Mouse (Mus musculus) limb, embryonic 15.5 days (tissue): ENCODE results near the gene Apol7e. TPM values are rescaled to one million over a fixed set of nuclear protein-coding genes. Genes with fewer than 3 reads are reported as not detected.
"Not testable (repeated sequence)": the region's sequence is repeated elsewhere in the genome, so short reads cannot be mapped to it uniquely, and the experiment has no call there.

Experiments used
- ATAC-seq: fragments of 200-750 bp; cut with Nextera tagmentation; 2 replicates; pipeline ENCODE4 v1.8.0; 2017; ENCODE audit warnings: low read depth, moderate TSS enrichment; ENCODE audit not compliant: insufficient number of reproducible peaks, low FRiP score, low TSS enrichment
- H3K27ac ChIP-seq: fragments of 300-500 bp; sonication (generic); 2 replicates; pipeline ENCODE4 v1.5.1; 2015; ENCODE audit warnings: moderate library complexity, mild to moderate bottlenecking, inconsistent platforms
- H3K27me3 ChIP-seq: fragments of 300-500 bp; sonication (generic); 2 replicates; pipeline ENCODE4 v1.6.1; 2015; ENCODE audit warnings: inconsistent platforms
- H3K36me3 ChIP-seq: fragments of 300-500 bp; sonication (generic); 2 replicates; pipeline ENCODE4 v1.6.1; 2015; ENCODE audit warnings: inconsistent platforms
- H3K4me1 ChIP-seq: fragments of 300-500 bp; sonication (generic); 2 replicates; pipeline ENCODE4 v1.6.1; 2015; ENCODE audit warnings: inconsistent platforms
- H3K4me2 ChIP-seq: fragments of 300-500 bp; sonication (generic); 2 replicates; pipeline ENCODE4 v1.6.1; 2015; ENCODE audit warnings: mild to moderate bottlenecking, inconsistent platforms
- H3K4me3 ChIP-seq: fragments of 300-500 bp; sonication (generic); 2 replicates; pipeline ENCODE4 v1.5.1; 2015; ENCODE audit warnings: mild to moderate bottlenecking, inconsistent platforms
- H3K9ac ChIP-seq: fragments of 300-500 bp; sonication (generic); 2 replicates; pipeline ENCODE4 v1.6.1; 2015; ENCODE audit warnings: inconsistent platforms
- H3K9me3 ChIP-seq: fragments of 300-500 bp; sonication (generic); 2 replicates; pipeline ENCODE4 v1.6.1; 2016; ENCODE audit warnings: inconsistent platforms
- WGBS: fragments of 180-500 bp; shearing (Covaris S2); methylation state at CpG from one replicate; pipeline ENCODE4 v1.1.7; 2015; 5-methylcytosine and 5-hydroxymethylcytosine counted together
- polyA plus RNA-seq: library from polyadenylated mRNA; unstranded; fragments of >200 nt; fragmentation: Nextera tagmentation; extraction: Ambion mirVana; gene quantifications from 2 replicates; pipeline ENCODE4 v1.2.1, GENCODE M21; 2015

The Apol7e gene
- polyA plus RNA-seq, 1 experiment from 2014 or later = 0.13 TPM

DNA sequence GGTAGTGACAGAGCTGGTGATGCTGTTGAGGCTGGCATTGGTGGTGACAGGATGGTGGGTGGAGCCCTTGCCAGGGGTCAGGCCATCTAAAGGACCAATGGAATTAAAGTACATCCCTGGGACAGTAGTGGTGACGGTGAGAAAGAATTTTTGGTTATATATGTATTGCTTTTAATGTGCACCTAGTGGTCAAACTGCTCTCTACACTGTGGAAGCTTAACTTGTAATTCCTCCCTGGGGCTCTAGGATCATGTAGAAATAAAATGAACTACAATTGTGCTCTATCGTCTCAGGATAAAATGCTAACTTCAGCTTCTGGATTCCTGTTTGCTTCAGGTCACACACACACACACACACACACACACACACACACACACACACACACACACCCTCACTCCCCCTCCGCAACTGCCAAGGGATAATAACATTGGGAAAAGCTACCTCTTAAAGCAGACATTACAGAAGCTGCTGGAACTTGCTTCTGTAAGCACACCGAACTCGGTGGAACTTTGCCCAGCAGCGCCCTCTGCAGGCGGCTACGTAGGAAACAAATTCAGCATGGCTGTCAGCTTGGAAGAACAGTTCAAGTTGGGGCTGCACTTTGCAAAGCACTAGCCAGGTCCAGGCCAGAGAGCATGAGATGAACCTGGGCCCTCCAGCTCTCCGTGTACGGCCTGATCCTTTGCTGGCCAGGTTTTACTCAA, 25.7 kb downstream of the Apol7e start:
- H3K4me2 ChIP-seq, H3K36me3 ChIP-seq, H3K27me3 ChIP-seq, H3K4me1 ChIP-seq, H3K4me3 ChIP-seq, H3K9me3 ChIP-seq, H3K9ac ChIP-seq, H3K27ac ChIP-seq, ATAC-seq: not testable (repeated sequence)
- 14% methylated on average over 4 of the region's 10 CpGs for WGBS

DNA sequence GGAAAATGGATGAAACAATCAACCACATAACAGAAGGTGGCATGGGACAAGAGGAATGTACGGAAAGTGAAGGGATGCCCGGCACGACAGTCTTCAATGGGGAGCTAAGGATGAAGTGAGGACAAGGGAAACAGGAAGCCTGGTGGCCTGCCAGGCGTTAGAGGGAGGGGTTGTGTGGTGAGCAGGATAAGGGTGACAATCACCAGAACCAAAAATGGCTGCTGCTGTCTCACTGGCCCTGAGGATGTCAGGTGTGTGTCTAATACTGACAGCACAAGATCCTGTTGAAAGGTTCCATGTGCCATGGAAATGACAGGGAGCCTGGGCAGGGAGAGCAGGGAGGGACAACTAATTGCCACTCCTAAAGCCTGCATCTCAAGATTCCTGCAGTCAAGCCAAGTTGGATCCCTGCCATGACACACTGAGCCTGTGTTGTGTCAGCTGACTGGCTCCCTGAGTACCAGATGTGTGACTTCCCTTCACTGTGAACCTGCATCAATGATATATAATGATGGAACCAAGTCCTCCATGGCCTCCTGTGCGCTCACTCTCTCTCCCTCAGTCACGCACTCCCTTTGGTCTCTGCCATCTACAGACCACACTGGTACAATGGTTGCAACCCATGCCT, 26.9 kb downstream of the Apol7e start:
- H3K4me2 ChIP-seq, ATAC-seq, H3K27me3 ChIP-seq, H3K4me3 ChIP-seq, H3K36me3 ChIP-seq, H3K9me3 ChIP-seq, H3K4me1 ChIP-seq, H3K27ac ChIP-seq, H3K9ac ChIP-seq: not testable (repeated sequence)
- 62% methylated on average over 5 of the region's 6 CpGs for WGBS

DNA sequence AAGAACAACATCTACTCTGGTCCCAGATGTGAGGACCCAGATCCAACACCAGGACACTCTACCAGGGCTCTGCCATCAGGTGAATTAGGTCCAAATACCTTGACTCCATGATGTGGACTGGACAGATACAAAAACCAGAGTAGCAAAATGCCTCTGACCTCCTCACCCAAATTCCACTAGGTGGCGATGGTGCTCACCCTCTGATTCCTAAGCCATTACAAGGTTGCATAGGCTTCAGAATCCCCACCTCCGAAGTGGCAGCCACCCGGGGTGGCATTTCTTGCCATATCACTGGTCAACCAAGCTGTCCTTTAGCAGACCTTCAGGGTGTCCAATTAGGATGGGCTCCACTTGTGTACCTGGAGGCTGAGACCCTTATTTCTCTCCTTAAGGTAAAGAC, 28.5 kb downstream of the Apol7e start:
- not testable (repeated sequence) for H3K9me3 ChIP-seq, H3K4me3 ChIP-seq, H3K4me2 ChIP-seq, H3K27ac ChIP-seq, ATAC-seq, H3K4me1 ChIP-seq, H3K9ac ChIP-seq, H3K27me3 ChIP-seq, H3K36me3 ChIP-seq
- WGBS = 9% methylated on average over 3 of the region's 3 CpGs

DNA sequence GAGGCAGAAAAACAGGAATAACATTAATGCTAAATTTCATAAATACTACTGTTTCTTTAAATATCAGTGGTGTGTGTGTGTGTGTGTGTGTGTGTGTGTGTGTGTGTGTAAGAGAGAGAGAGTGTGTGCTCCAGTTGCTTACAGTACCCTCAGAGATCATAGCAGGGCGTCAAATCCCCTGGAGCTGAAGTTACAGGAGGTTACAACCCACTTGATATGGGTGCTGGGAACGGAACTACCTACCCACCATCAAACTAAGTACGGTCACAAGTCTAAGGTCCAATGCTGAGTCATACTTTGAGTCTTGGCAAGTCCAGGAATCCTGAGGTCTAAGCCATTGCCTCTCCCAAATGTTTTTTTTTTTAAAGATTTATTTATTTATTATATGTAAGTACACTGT, 29.1 kb downstream of the Apol7e start:
- H3K9ac ChIP-seq, ATAC-seq: not testable (repeated sequence)
- 81% methylated on average over 3 of the region's 3 CpGs for WGBS

DNA sequence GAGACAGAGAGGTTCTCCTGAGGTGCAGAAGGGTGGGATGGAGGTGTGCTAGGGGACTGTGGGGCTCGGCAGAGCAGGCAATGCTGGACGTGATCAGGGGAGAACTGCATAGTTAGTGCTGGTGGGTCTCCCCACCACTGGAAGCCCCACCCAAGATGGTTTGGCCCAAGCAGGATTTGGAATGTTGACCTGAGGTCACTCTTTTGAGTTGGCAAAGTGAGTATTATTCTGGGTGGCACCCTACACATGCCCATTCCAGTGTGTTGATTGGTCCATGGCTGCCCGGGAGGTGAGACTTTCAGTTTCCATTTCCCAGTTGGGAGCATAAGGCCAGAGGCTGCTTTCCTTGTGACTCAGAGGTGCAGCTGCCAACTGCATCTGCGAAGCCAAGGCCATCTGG, 30.1 kb downstream of the Apol7e start, which contains the start of gene Apol9b:
Apol9b (plus strand) TSS at position 301 of the 400 bp plus-strand sequence.
- H3K4me3 ChIP-seq, H3K36me3 ChIP-seq, H3K4me2 ChIP-seq, H3K4me1 ChIP-seq, H3K9me3 ChIP-seq, ATAC-seq, H3K9ac ChIP-seq, H3K27ac ChIP-seq, H3K27me3 ChIP-seq: not testable (repeated sequence)
- WGBS = 52% methylated on average over 2 of the region's 4 CpGs

More for the DNA sequence above, 29.1 kb downstream of the Apol7e start:
- H3K4me2 ChIP-seq, H3K27me3 ChIP-seq, H3K4me1 ChIP-seq, H3K27ac ChIP-seq, H3K9me3 ChIP-seq, H3K4me3 ChIP-seq, H3K36me3 ChIP-seq: not testable (repeated sequence)

DNA sequence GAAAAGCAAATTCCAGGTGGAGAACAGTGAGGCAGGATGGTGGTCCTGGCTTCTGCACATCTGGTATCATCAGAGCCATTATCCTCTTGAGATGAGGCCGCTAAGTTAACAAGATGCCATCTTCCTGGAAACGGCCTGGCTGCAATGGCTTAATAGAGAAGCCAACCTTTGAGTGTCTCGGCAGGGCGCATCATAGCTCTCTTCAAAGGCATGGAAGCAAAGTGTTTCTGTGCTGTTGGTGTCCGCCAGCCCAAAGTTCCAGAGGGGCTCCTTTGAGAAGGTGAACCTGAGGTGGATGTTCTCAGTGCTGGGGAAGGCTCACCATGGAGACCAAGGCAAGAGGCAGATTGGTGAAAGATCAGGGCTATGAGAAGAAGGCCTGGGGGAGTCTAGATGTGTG, 32.9 kb downstream of the Apol7e start:
- Histone ChIP-seq H3K4me2 (no peak overlapping the region), H3K36me3 (no peaks in the 10 kb centered on the region), H3K4me1 (no peaks in the 10 kb centered on the region), H3K9ac (no peak overlapping the region), H3K27me3 (no peaks in the 10 kb centered on the region), H3K9me3 (no peaks in the 10 kb centered on the region), H3K4me3 (no peak overlapping the region), H3K27ac (no peak overlapping the region)
- WGBS = 85% methylated on average over 5 of the region's 5 CpGs
- ATAC-seq = no peak

DNA sequence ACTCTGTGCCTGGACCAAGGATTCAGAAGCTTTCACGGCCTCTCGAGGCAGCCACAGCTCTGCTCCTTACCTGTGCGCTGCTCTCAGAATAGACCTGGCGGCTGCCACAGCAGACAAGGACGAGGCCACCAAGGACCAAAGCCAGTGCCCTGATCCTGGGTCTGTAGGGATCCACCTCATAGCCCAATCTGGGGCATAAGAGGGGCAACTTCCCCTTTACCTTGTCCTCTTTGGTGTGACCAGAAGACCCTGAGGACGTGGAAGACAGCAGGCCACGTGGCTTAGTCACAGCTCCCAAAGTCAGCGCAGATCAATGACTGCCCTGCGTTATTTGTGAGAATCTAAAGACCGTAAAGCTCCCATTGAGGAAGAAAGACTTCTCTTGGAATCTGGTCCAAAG, 34.2 kb downstream of the Apol7e start:
- not testable (repeated sequence) for H3K4me2 ChIP-seq, ATAC-seq, H3K4me3 ChIP-seq, H3K27me3 ChIP-seq, H3K9me3 ChIP-seq, H3K27ac ChIP-seq, H3K4me1 ChIP-seq, H3K9ac ChIP-seq, H3K36me3 ChIP-seq
- 68% methylated on average over 10 of the region's 10 CpGs for WGBS

DNA sequence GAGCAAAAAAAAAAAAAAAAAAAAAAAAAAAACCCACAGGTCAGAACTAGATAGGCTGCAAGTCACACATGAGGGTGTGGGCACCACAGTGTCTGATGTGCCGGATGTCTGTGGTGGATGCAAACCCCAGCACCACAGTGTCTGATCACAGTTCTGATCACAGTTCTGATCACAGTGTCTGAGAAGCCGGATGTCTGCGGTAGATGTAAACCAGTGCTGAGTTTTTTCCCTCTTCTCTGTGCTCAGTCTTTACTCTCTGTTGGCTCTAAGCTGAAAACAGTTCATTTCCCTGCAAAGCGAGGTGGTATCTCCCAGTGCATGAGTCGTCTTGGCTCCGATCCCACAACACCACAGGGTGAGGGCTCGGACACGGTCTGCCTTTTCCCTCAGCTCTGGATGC, 34.7 kb downstream of the Apol7e start:
- H3K27me3 ChIP-seq, H3K4me3 ChIP-seq, H3K4me1 ChIP-seq, ATAC-seq, H3K27ac ChIP-seq, H3K4me2 ChIP-seq, H3K36me3 ChIP-seq, H3K9ac ChIP-seq, H3K9me3 ChIP-seq: not testable (repeated sequence)
- WGBS = 64% methylated on average over 8 of the region's 8 CpGs

DNA sequence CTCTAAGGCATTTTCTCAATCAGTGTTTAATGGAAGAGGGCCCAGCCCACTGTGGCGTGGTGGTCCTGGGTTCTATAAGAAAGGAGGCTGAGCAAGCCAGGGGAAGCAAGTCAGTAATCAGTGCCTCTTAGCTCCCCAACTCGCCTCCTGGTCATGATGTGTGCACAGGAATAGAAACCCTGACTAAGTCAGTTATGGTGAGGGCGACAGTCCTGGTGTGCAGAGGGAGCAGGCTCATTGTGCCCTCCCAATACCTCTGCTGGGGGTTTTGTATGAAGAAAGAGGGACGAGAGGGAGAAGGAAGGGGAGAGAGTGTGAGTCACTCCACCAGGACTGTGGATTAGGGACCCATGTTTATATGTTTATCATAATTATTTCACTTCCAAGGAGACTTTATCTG, 35.2 kb downstream of the Apol7e start:
- not testable (repeated sequence) for H3K4me3 ChIP-seq, H3K27ac ChIP-seq, H3K4me2 ChIP-seq, H3K27me3 ChIP-seq, H3K9ac ChIP-seq, H3K9me3 ChIP-seq, H3K4me1 ChIP-seq, ATAC-seq, H3K36me3 ChIP-seq
- 65% methylated on average over 4 of the region's 4 CpGs for WGBS

DNA sequence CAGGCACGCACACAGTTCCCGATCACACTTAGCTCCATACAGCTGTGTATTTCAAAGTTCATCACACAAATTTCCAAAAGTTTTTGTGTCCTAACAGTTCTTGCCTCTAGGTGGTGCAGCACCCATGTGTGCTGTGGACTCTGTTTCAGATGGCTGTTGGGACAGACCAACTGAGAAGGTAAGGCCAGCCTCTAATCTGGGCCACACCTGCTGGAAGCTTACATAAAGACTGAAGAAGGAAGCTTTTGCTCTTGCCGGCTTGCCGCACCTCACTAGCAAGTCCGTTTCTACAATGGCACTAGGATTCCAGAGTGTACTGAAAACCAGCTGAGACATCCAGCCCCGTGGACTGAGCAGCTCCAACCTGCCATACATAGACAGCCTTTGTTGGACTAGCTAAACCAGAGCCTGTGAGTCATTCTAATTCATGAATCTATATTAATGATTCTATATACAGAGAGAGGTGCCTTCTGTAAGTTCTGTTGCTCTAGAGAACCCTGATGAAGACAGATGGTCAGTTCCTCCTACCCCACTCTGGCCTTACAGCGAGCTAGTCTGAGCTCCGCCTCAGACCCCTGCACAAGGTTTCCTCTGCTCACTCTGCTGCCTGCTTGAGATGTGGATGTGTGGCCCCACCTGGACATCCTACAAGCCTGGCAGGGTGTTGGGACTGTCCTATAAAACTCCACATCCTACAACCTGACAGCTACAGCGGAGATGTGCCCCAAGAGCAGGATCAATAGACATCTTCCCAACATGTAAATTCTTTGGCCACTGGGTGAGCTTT, 42.0 kb downstream of the Apol7e start:
- no peak for ATAC-seq

DNA sequence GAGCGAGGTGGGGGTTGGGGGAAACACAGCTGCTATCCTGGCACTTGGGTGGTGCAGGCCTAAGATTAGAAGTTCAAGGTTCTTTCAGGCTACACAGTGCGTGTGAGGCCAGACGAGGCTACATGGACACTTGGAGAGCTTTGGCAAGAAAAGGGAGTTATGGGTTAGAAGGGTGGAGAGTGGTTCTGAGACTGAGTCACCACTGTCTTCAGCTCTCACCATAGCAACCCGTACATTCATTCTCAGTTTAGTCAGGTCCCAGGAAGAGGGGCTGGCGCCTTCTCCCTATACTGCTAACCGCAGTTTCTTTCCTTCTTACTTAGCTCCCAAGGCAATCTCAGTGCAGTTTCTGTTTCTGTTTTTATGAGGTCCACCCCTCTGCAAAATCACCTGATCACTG, 42.9 kb downstream of the Apol7e start:
- not testable (repeated sequence) for ATAC-seq, H3K27ac ChIP-seq
- WGBS = 85% methylated on average over 6 of the region's 6 CpGs

More for the DNA sequence above, 42.0 kb downstream of the Apol7e start:
- no peak overlapping the region for H3K4me2 ChIP-seq
- H3K27me3 ChIP-seq = no peaks in the 10 kb centered on the region
- no peaks in the 10 kb centered on the region for H3K36me3 ChIP-seq
- WGBS = 68% methylated on average over 9 of the region's 9 CpGs
- H3K9ac ChIP-seq = no peak overlapping the region
- H3K4me1 ChIP-seq = no peaks in the 10 kb centered on the region
- no peak overlapping the region for H3K27ac ChIP-seq
- no peaks in the 10 kb centered on the region for H3K9me3 ChIP-seq
- no peak overlapping the region for H3K4me3 ChIP-seq

DNA sequence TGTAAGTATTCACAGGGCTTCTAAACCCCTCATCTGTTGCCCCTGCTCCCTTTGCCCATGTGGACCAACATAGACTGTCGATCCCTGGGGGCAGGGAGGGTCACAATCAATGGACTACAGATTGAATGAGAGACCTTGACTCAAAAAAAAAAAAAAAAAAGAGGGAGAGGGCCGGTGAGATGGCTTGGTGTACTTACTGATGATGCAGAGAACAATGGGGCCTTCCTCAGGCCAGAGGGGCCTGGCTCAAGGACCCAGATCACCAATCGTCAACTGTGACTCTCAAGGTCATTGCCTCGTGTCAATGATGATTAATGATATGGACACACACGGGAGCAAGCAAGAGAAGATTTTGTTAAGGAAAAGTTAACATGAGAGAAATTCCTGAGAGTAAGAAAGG, 46.0 kb downstream of the Apol7e start:
- Histone ChIP-seq H3K4me2 (no peak overlapping the region), H3K36me3 (no peaks in the 10 kb centered on the region), H3K27ac (no peak overlapping the region), H3K9me3 (no peaks in the 10 kb centered on the region), H3K9ac (no peak overlapping the region), H3K27me3 (no peaks in the 10 kb centered on the region), H3K4me1 (no peaks in the 10 kb centered on the region), H3K4me3 (no peak overlapping the region)
- 35% methylated on average over 5 of the region's 5 CpGs for whole genome bisulfite sequencing
- no peak for ATAC-seq

More for the DNA sequence above, 42.9 kb downstream of the Apol7e start:
- not testable (repeated sequence) for H3K4me2 ChIP-seq, H3K4me1 ChIP-seq, H3K9ac ChIP-seq, H3K36me3 ChIP-seq, H3K4me3 ChIP-seq, H3K9me3 ChIP-seq, H3K27me3 ChIP-seq
